Mouse (Mus musculus) right cerebral cortex, postnatal 4 days (tissue): ENCODE data around the gene Tmem203.

Source experiments
- DNase-seq: peaks from one replicate; pipeline ENCODE4 v3.0.0-alpha.2; 2022

The Tmem203 gene

DNA sequence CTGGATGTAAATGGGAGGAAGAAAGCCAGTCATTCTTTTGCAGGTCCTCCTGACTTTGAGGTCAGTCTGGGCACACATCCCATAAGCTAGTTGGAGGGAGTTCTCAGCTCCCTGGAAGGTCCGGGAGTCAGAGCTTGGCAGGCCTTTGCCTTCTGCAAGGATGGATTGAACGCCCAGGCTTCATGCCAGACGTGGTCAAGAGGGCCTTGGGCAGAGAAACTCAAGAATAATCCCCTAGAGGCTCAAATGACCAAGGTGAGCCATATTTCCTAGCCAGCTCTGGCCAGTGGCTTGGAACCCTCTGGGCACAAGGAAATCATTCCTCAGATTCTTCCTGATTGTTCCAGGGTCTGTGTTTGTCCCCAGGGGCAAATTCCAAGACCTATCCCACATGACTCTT is 9.6 kb downstream of the Tmem203 start:
- no peak for DNase-seq

GRCm38 (mm10) chr2:25265897-25266656 is 10.8 kb downstream of the Tmem203 start:
- no peak for DNase-seq

DNA sequence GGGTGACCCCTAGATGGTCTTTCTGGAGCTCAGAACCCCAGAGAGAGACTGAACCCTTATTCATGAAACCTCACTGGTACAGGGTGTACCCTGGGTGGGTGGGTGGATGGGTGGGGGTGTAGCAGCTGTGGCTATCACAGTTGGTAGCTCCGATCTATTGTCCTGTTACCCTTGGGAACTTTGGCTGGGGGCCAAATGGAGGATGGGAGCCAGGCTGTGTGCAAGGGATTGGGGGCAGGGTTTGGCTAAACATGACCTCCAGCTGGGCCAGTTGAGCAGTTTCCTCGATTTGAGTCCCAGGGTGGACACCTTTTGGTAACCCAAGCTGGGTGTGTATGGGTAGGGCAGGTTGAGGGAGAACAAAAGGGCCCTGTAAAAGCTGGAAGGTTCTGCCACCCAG is 11.5 kb downstream of the Tmem203 start:
- DNase-seq = no peak

- no peak for DNase-seq
Observed at GRCm38 (mm10) chr2:25267241-25267640, 12.0 kb downstream of the Tmem203 start.

- no peak for DNase-seq
Observed at GRCm38 (mm10) chr2:25267746-25268309, 12.6 kb downstream of the Tmem203 start.

- DNase-seq = peak; percentile 97
Observed at GRCm38 (mm10) chr2:25271827-25272511, 16.7 kb downstream of the Tmem203 start, which contains the start of the genes Ssna1 and Anapc2. Gene Ssna1 (minus strand): TSS chr2:25272438. Gene Anapc2 (plus strand): TSS chr2:25272478.

- no peak for DNase-seq
Observed at GRCm38 (mm10) chr2:25272515-25272914, 17.3 kb downstream of the Tmem203 start.

- DNase-seq = no peak
Observed at GRCm38 (mm10) chr2:25273010-25273409, 17.8 kb downstream of the Tmem203 start.

DNA sequence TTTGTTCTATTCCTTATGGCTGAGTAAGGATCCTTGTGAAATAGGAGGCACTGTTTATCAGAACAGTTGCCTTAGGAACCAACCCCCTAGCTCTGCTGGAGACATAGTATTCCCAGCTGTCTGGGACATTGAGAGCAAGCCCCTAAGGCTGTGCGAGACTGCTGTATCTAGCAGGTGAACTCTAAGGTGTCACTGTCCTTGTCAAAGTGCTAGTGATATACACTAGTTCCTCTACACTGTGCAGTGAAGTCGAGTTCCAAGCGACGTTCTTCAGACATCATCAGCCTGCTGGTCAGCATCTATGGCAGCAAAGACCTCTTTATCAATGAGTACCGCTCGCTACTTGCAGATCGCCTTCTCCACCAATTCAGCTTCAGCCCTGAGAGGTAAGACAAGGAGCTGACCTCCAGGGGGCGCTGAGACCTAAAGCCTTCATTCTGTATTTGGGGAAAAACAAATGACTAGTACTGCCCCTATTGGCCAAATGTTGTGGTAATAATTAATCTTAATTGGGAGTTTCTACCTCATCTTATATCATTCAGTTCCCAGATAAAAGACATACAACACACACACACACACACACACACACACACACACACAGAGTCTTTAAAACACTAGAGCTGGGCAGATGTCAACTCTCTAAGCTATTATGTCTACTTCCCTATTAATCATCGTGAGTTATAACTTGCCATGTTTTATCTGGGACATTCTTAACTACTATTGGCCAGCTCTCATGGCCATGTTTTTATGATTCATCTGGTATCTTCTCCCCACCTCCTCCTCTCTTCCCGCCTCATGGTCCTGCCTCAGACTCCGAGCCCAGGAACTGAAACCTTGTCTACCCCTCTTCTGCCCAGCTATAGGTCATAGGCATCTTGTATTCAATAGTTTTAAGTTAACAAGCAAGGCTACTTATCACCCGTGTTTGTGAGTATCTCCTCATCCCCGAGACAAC is 24.0 kb downstream of the Tmem203 start:
- DNase-seq = peak; percentile 88

DNA sequence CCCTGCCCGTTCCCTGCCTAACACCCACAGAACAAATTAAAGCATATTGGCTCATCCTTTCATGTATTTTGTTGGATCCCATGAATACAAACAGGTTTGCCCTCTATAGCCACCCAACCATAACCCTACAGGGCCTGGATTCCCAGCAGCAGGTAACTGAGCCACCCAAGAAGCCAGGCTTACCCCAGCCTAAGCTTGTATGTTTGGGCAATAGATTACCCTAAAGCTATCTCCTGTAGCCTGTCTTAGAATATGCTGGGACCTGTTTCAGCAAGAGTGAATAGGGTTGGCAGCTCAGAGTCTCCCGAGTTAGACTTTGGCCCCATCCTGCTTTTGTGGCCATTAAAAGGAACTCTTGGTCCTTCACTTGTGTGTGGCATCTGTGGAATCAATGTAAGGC is 30.3 kb downstream of the Tmem203 start:
- DNase-seq = no peak

DNA sequence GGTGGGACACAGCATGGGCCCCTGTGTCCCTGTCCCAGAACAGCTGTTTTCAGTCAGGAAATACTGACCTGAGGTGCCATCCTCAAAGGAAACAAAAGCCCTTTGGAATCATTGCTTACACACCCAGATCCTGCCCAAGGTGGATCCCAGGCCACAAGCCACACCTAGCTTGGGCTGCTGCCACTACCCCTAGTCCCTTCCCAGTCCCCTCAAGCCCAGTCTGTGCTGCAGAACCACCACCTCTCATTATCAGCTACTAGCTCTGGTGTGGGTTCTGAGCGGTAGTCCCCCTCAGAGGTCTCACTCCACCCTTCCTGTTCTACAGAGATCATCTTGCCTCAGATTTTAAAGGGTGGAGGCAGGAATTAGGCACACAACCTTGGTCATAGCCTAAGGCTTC is 31.1 kb downstream of the Tmem203 start:
- no peak for DNase-seq

- no peak for DNase-seq
Observed at GRCm38 (mm10) chr2:25286837-25287636, 31.8 kb downstream of the Tmem203 start.

DNA sequence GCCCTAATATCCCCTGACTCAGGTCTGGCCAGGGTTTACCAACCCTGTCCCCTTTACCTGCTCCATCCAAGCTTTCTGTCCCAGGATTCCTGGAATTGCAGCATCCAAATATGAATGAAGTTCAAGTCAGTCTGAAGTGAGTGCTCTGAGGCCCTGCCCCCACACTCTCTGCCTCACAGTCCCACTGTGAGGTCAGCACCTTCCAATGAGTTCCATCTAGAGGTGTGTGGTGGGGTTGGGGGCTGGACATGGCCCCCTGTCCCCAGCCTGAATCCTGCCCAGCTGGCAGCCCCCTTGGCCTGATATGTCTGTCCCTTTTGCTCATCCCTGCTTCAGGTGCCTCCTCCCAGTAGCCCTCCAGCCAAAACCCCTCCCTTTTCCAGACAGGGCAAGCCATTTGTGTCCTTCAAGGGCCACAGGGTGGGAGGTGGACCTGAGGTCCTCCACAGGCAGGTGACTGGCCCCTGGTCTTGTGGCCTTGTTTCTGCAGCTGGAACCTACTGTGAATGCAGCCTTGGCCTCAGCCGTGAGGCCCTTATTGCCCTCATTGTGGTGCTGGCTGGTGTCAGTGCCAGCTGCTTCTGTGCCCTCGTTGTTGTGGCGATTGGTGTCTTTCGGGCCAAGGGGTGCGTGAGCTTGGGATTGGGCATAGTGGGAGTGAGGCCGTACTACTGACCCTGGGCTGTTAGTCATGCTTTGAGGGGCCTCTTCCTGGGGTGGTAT is 32.8 kb downstream of the Tmem203 start, which contains the start of gene Tmem210:
TSS of gene Tmem210 (plus strand) at position 219 of the 723 bp plus-strand sequence.
- no peak for DNase-seq

- DNase-seq = no peak
Observed at GRCm38 (mm10) chr2:25288734-25289345, 33.6 kb downstream of the Tmem203 start.

DNA sequence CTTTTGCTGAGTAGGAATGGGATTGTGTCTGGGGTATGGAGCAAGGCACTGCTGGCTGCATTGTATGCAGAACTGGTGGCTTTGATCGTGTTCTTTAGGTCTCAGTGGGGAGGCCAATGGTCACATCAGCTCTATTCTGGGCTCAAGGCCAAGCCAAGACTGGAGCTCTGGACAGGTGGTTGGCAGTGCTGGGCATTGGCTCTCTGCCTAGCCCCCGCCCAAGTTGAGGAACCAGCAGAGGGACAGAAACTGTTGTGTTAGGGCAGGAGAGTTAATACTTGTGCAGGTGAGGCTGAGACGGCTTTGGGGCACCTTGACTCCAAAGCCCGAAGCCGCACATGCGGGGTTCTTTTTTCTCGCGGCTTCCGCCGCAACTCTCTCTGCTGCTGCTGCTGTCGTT is 34.4 kb downstream of the Tmem203 start, which contains the start of gene Lrrc26:
TSS of gene Lrrc26 (plus strand) at position 265 of the 400 bp plus-strand sequence.
- DNase-seq = no peak

DNA sequence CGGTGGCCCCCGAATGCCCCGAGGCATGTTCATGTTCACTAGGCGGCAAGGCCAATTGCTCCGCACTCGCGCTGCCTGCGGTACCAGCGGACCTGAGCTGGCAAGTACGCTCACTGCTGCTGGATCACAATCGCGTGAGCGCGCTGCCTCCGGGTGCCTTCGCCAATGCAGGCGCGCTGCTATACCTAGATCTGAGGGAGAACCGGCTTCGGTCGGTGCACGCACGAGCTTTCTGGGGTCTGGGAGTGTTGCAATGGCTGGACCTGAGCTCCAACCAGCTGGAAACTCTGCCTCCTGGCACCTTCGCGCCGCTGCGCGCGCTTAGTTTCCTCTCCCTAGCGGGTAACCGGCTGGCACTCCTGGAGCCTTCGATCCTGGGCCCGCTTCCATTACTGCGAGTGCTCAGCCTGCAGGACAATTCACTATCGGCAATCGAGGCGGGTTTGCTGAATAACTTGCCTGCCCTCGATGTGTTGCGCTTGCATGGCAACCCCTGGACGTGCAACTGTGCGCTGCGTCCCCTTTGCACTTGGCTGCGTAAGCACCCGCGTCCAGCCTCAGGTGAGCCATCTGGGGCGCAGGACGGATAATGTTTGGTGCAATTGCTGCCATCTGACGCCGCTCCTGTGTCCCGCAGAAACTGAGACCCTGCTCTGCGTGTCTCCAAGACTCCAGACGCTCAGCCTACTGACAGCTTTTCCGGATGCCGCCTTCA is 35.0 kb downstream of the Tmem203 start:
- peak; percentile 67 for DNase-seq

DNA sequence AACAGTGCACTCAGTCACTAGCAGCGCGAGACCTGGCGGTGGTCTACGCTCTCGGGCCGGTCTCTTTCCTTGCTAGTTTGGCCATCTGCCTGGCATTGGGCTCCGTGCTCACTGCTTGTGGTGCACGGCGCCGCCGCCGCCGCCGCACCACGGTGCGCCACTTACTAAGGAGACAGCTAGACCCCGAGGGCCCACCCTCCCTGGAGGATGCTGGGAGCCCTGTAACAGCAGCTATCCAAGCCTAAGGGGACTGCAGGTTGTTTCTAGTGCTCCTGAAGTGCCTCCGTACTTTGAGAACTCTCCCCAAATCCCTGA is 35.5 kb downstream of the Tmem203 start:
- DNase-seq = peak; percentile 59

DNA sequence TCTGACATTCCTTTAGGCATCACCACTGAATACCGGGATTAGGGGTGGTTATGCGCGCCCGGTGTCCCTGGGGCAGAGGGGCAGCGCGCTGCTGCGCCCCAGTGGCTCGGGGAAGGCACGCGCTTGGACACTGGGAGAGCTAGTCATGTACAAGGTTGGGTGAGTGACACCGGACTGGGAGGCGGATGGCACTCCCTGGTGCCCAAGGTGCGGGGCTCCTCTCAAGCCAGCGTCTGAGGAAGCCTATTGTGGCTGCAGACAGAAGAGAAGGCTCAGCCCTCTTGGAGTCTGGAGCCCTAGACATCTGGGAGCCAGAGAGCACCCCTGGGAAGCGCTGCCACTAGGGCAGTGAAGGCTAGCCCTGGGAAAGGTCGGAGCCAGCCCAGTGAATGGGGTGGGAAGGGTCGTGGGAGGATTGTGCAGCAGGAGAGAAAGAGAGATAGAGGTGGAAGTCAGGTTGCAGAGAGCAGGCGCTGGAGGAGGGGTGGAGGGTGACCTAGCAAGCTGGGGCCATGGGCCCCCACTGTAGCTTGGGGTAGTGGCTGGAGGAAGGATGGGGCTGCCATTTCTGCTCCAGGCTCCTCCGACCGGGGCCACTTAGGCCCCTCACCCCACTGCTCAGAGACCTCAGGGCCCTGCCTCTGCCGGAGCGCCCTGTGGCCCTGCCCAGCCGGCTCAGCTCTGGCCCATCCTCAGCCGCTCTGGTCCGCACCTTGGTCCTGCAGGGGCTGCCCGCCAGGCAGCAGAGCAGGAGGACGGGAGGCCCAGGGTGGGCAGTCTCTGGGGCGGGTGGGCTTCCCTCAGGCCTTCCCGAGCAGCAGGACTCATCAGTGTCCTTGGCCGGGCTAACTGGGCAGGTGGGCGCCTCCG is 36.2 kb downstream of the Tmem203 start:
- DNase-seq = no peak

DNA sequence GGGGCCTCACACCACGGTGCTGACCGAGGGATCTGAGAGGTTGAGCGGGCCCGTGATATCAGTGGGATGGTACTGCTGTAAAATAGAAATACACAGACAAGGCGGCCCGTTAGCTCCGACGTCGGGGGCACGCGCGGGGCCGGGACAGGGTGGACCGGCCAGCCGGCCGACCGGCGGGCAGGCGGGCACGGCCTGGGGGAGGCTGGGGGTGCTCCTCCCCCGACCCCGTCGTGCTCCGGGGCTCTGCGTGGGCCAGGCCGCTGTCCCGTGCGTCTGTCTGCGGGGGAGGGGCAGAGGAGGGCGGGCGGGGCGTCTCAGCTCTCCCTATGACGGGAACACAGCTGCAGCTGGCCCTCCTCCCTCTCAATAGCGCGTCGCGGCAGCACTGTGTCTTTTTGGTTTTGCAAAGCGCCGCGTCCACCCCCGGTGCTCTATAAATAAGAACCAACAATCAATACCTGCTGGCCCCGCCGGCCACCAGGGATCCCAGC is 36.9 kb downstream of the Tmem203 start:
- DNase-seq = no peak
